Mouse (Mus musculus) limb, embryonic 15.5 days (tissue): ENCODE data around the gene Sc5d. TPM values are rescaled to one million over a fixed set of nuclear protein-coding genes. Genes with fewer than 3 reads are reported as not detected.

Source experiments
- ATAC-seq: fragments of 200-750 bp; cut with Nextera tagmentation; 2 replicates; pipeline ENCODE4 v1.8.0; 2017; ENCODE audit warnings: low read depth, moderate TSS enrichment; ENCODE audit not compliant: insufficient number of reproducible peaks, low FRiP score, low TSS enrichment
- H3K27ac ChIP-seq: fragments of 300-500 bp; sonication (generic); 2 replicates; pipeline ENCODE4 v1.5.1; 2015; ENCODE audit warnings: moderate library complexity, mild to moderate bottlenecking, inconsistent platforms
- H3K27me3 ChIP-seq: fragments of 300-500 bp; sonication (generic); 2 replicates; pipeline ENCODE4 v1.6.1; 2015; ENCODE audit warnings: inconsistent platforms
- H3K36me3 ChIP-seq: fragments of 300-500 bp; sonication (generic); 2 replicates; pipeline ENCODE4 v1.6.1; 2015; ENCODE audit warnings: inconsistent platforms
- H3K4me1 ChIP-seq: fragments of 300-500 bp; sonication (generic); 2 replicates; pipeline ENCODE4 v1.6.1; 2015; ENCODE audit warnings: inconsistent platforms
- H3K4me2 ChIP-seq: fragments of 300-500 bp; sonication (generic); 2 replicates; pipeline ENCODE4 v1.6.1; 2015; ENCODE audit warnings: mild to moderate bottlenecking, inconsistent platforms
- H3K4me3 ChIP-seq: fragments of 300-500 bp; sonication (generic); 2 replicates; pipeline ENCODE4 v1.5.1; 2015; ENCODE audit warnings: mild to moderate bottlenecking, inconsistent platforms
- H3K9ac ChIP-seq: fragments of 300-500 bp; sonication (generic); 2 replicates; pipeline ENCODE4 v1.6.1; 2015; ENCODE audit warnings: inconsistent platforms
- H3K9me3 ChIP-seq: fragments of 300-500 bp; sonication (generic); 2 replicates; pipeline ENCODE4 v1.6.1; 2016; ENCODE audit warnings: inconsistent platforms
- WGBS: fragments of 180-500 bp; shearing (Covaris S2); methylation state at CpG from one replicate; pipeline ENCODE4 v1.1.7; 2015; 5-methylcytosine and 5-hydroxymethylcytosine counted together
- polyA plus RNA-seq: library from polyadenylated mRNA; unstranded; fragments of >200 nt; fragmentation: Nextera tagmentation; extraction: Ambion mirVana; gene quantifications from 2 replicates; pipeline ENCODE4 v1.2.1, GENCODE M21; 2015

The Sc5d gene
- polyA plus RNA-seq, 1 experiment from 2014 or later = 54.1 TPM

GRCm38 (mm10) chr9:42246688-42247087 lies 17.4 kb downstream of the Sc5d start:
- no peak overlapping the region for H3K27ac ChIP-seq
- H3K4me1 ChIP-seq = no peaks in the 10 kb centered on the region
- 0 out of 2 replicates have a peak, but pooled peaks cover under 1% of the 10 kb centered on the region for H3K36me3 ChIP-seq
- no peaks in the 10 kb centered on the region for H3K9me3 ChIP-seq
- H3K4me3 ChIP-seq = no peak overlapping the region
- H3K27me3 ChIP-seq = no peaks in the 10 kb centered on the region
- H3K4me2 ChIP-seq = no peak overlapping the region
- no peak overlapping the region for H3K9ac ChIP-seq
- no peak for ATAC-seq
- 81% methylated on average over 6 of the region's 6 CpGs for WGBS

GRCm38 (mm10) chr9:42244173-42244572 lies 19.9 kb downstream of the Sc5d start:
- ATAC-seq = no peak
- no peak overlapping the region for H3K9ac ChIP-seq
- WGBS = 81% methylated on average over 5 of the region's 5 CpGs

GRCm38 (mm10) chr9:42241021-42241420 lies 23.0 kb downstream of the Sc5d start:
- Histone ChIP-seq H3K27ac (no peak overlapping the region), H3K36me3 (no peaks in the 10 kb centered on the region), H3K27me3 (no peaks in the 10 kb centered on the region), H3K9me3 (no peaks in the 10 kb centered on the region), H3K4me2 (no peak overlapping the region), H3K4me1 (0 out of 2 replicates have a peak, but pooled peaks cover 3% of the 10 kb centered on the region), H3K9ac (no peak overlapping the region), H3K4me3 (no peak overlapping the region)
- ATAC-seq = no peak
- WGBS = 74% methylated on average over 3 of the region's 3 CpGs

More at GRCm38 (mm10) chr9:42244173-42244572, 19.9 kb downstream of the Sc5d start:
- Histone ChIP-seq H3K36me3 (no peaks in the 10 kb centered on the region), H3K27me3 (no peaks in the 10 kb centered on the region), H3K27ac (no peak overlapping the region), H3K4me2 (no peak overlapping the region), H3K4me3 (no peak overlapping the region), H3K4me1 (0 out of 2 replicates have a peak, but pooled peaks cover 3% of the 10 kb centered on the region), H3K9me3 (no peaks in the 10 kb centered on the region)

GRCm38 (mm10) chr9:42240583-42240992 lies 23.5 kb downstream of the Sc5d start:
- no peak overlapping the region for H3K9ac ChIP-seq
- H3K9me3 ChIP-seq = no peaks in the 10 kb centered on the region
- no peak overlapping the region for H3K27ac ChIP-seq
- no peaks in the 10 kb centered on the region for H3K36me3 ChIP-seq
- 11% methylated on average over 11 of the region's 11 CpGs for WGBS
- peak overlapping the region; percentile 24; the same call in 1 of the 2 replicates for H3K4me2 ChIP-seq
- 0 out of 2 replicates have a peak, but pooled peaks cover 3% of the 10 kb centered on the region for H3K4me1 ChIP-seq
- no peak for ATAC-seq
- no peaks in the 10 kb centered on the region for H3K27me3 ChIP-seq
- no peak overlapping the region for H3K4me3 ChIP-seq

GRCm38 (mm10) chr9:42238827-42239226 lies 25.2 kb downstream of the Sc5d start:
- H3K4me3 ChIP-seq = no peak overlapping the region
- no peak for ATAC-seq
- 82% methylated on average over 4 of the region's 4 CpGs for WGBS

GRCm38 (mm10) chr9:42231116-42231515 lies 32.9 kb downstream of the Sc5d start:
- ATAC-seq = no peak
- Histone ChIP-seq H3K9ac (no peak overlapping the region), H3K9me3 (no peaks in the 10 kb centered on the region), H3K4me3 (no peak overlapping the region), H3K4me2 (no peak overlapping the region), H3K36me3 (no peaks in the 10 kb centered on the region), H3K27me3 (no peaks in the 10 kb centered on the region), H3K4me1 (no peaks in the 10 kb centered on the region), H3K27ac (no peak overlapping the region)
- WGBS = 42% methylated on average over 5 of the region's 5 CpGs

More at GRCm38 (mm10) chr9:42238827-42239226, 25.2 kb downstream of the Sc5d start:
- Histone ChIP-seq H3K9me3 (no peaks in the 10 kb centered on the region), H3K27me3 (no peaks in the 10 kb centered on the region), H3K27ac (no peak overlapping the region), H3K4me1 (0 out of 2 replicates have a peak, but pooled peaks cover 3% of the 10 kb centered on the region), H3K4me2 (no peak overlapping the region), H3K36me3 (no peaks in the 10 kb centered on the region), H3K9ac (no peak overlapping the region)

GRCm38 (mm10) chr9:42230333-42230732 lies 33.7 kb downstream of the Sc5d start:
- H3K36me3 ChIP-seq = no peaks in the 10 kb centered on the region
- H3K9me3 ChIP-seq = no peaks in the 10 kb centered on the region
- H3K27me3 ChIP-seq = no peaks in the 10 kb centered on the region
- no peak for ATAC-seq
- no peak overlapping the region for H3K4me3 ChIP-seq
- no peak overlapping the region for H3K27ac ChIP-seq
- no peak overlapping the region for H3K9ac ChIP-seq
- no peaks in the 10 kb centered on the region for H3K4me1 ChIP-seq
- WGBS = 67% methylated on average over 2 of the region's 2 CpGs
- H3K4me2 ChIP-seq = no peak overlapping the region

GRCm38 (mm10) chr9:42229465-42230110 lies 34.5 kb downstream of the Sc5d start:
- Histone ChIP-seq H3K36me3 (no peaks in the 10 kb centered on the region), H3K9me3 (no peaks in the 10 kb centered on the region), H3K27ac (no peak overlapping the region), H3K4me1 (no peaks in the 10 kb centered on the region), H3K4me3 (no peak overlapping the region), H3K9ac (no peak overlapping the region), H3K27me3 (no peaks in the 10 kb centered on the region), H3K4me2 (no peak overlapping the region)
- no peak for ATAC-seq
- 68% methylated on average over 12 of the region's 12 CpGs for WGBS

- Histone ChIP-seq H3K27me3 (no peaks in the 10 kb centered on the region), H3K4me1 (no peaks in the 10 kb centered on the region), H3K36me3 (no peaks in the 10 kb centered on the region), H3K4me2 (no peak overlapping the region), H3K4me3 (no peak overlapping the region), H3K27ac (no peak overlapping the region), H3K9me3 (no peaks in the 10 kb centered on the region), H3K9ac (no peak overlapping the region)
- WGBS = 96% methylated on average over 1 of the region's 1 CpGs
- no peak for ATAC-seq
These were observed 36.3 kb downstream of the Sc5d start for GRCm38 (mm10) chr9:42227804-42228203.

- H3K4me2 ChIP-seq = no peak overlapping the region
- no peak overlapping the region for H3K27ac ChIP-seq
- H3K9ac ChIP-seq = no peak overlapping the region
- H3K4me3 ChIP-seq = no peak overlapping the region
- 24% methylated on average over 12 of the region's 12 CpGs for WGBS
- H3K27me3 ChIP-seq = peaks cover 21% of the 10 kb centered on the region
- no peak for ATAC-seq
- no peaks in the 10 kb centered on the region for H3K36me3 ChIP-seq
- no peaks in the 10 kb centered on the region for H3K9me3 ChIP-seq
- 0 out of 2 replicates have a peak, but pooled peaks cover 2% of the 10 kb centered on the region for H3K4me1 ChIP-seq
These were observed 44.9 kb downstream of the Sc5d start for GRCm38 (mm10) chr9:42219001-42219660.

GRCm38 (mm10) chr9:42217685-42218084 lies 46.4 kb downstream of the Sc5d start:
- 77% methylated on average over 10 of the region's 10 CpGs for WGBS
- H3K9me3 ChIP-seq = no peaks in the 10 kb centered on the region
- H3K4me2 ChIP-seq = no peak overlapping the region
- H3K27me3 ChIP-seq = peaks cover 21% of the 10 kb centered on the region
- H3K36me3 ChIP-seq = no peaks in the 10 kb centered on the region
- no peak for ATAC-seq
- H3K9ac ChIP-seq = no peak overlapping the region
- H3K4me3 ChIP-seq = no peak overlapping the region
- H3K4me1 ChIP-seq = 0 out of 2 replicates have a peak, but pooled peaks cover 2% of the 10 kb centered on the region
- no peak overlapping the region for H3K27ac ChIP-seq

- Histone ChIP-seq H3K4me3 (no peak overlapping the region), H3K27ac (no peak overlapping the region), H3K27me3 (peaks cover 13% of the 10 kb centered on the region; the same call in 1 of the 2 replicates), H3K36me3 (no peaks in the 10 kb centered on the region), H3K9ac (no peak overlapping the region), H3K4me1 (0 out of 2 replicates have a peak, but pooled peaks cover 2% of the 10 kb centered on the region), H3K4me2 (no peak overlapping the region), H3K9me3 (no peaks in the 10 kb centered on the region)
- WGBS = 78% methylated on average over 1 of the region's 1 CpGs
- no peak for ATAC-seq
These were observed 49.9 kb downstream of the Sc5d start for GRCm38 (mm10) chr9:42214116-42214515.
